Mouse (Mus musculus) megakaryocyte progenitor cell, adult 5-6 weeks (primary cell): ENCODE measurements around the gene Zfp108. TPM values are rescaled to one million over a fixed set of nuclear protein-coding genes. Genes with fewer than 3 reads are reported as not detected.
"Not testable (repeated sequence)": the region's sequence is repeated elsewhere in the genome, so short reads cannot be mapped to it uniquely, and the experiment has no call there.

Source experiments
- ATAC-seq: replicated peaks from 2 replicates; pipeline ENCODE4 v1.8.0; 2016; ENCODE audit warnings: mild to moderate bottlenecking, moderate TSS enrichment, inconsistent platforms; ENCODE audit not compliant: poor library complexity
- total RNA-seq, 2 experiments: library from RNA; stranded (forward) in 1 of 2; stranded (reverse) in 1 of 2; fragments of 157-497, 149-512 nt in 1 of 2; fragments of 200-1000 nt in 1 of 2; gene quantifications; 2 replicates each; pipeline versions ENCODE4 v1.2.3 to v1.2.4; 2015 to 2017

Gene Zfp108
- total RNA-seq (2015) = 1.2 and 2.1 TPM in 2 replicates
- 1.5 and 2.3 TPM in 2 replicates for total RNA-seq (2017)

- ATAC-seq = peak; percentile 96
These were observed at the start of gene Zfp108 for GRCm38 (mm10) chr7:24254633-24255474. Gene Zfp108, plus strand, starts transcription at chr7:24254794.

GRCm38 (mm10) chr7:24207488-24208261 lies 46.9 kb upstream of the Zfp108 start:
- peak; percentile 98 for ATAC-seq

GRCm38 (mm10) chr7:24208282-24208886 lies 46.2 kb upstream of the Zfp108 start:
- no peak for ATAC-seq

- ATAC-seq = no peak
These were observed 44.3 kb upstream of the Zfp108 start for GRCm38 (mm10) chr7:24210296-24210695.

GRCm38 (mm10) chr7:24211343-24211742 lies 43.3 kb upstream of the Zfp108 start, which contains the start of gene Zfp111:
Gene Zfp111, minus strand, starts transcription at chr7:24211443.
- ATAC-seq = no peak

GRCm38 (mm10) chr7:24237040-24237791 lies 17.4 kb upstream of the Zfp108 start, which contains the start of gene Zfp109:
Gene Zfp109, minus strand, starts transcription at chr7:24237560.
- peak; percentile 96 for ATAC-seq

GRCm38 (mm10) chr7:24253779-24254615 lies 597 bp upstream of the Zfp108 start:
- no peak for ATAC-seq

GRCm38 (mm10) chr7:24259306-24259999 lies 4.9 kb downstream of the Zfp108 start:
- no peak for ATAC-seq

- ATAC-seq = no peak
These were observed 5.4 kb downstream of the Zfp108 start for GRCm38 (mm10) chr7:24260000-24260312.

GRCm38 (mm10) chr7:24268176-24269155 lies 13.9 kb downstream of the Zfp108 start:
- no peak for ATAC-seq

GRCm38 (mm10) chr7:24269256-24269655 lies 14.7 kb downstream of the Zfp108 start:
- ATAC-seq = no peak

GRCm38 (mm10) chr7:24269667-24270287 lies 15.2 kb downstream of the Zfp108 start:
- ATAC-seq = no peak

- peak; percentile 97 for ATAC-seq
These were observed 15.7 kb downstream of the Zfp108 start, which contains the start of gene Zfp93 for GRCm38 (mm10) chr7:24270288-24270672. Gene Zfp93, plus strand, starts transcription at chr7:24270420.

GRCm38 (mm10) chr7:24271191-24271590 lies 16.6 kb downstream of the Zfp108 start:
- no peak for ATAC-seq

- no peak for ATAC-seq
These were observed 19.9 kb downstream of the Zfp108 start for GRCm38 (mm10) chr7:24274456-24274855.

- ATAC-seq = not testable (repeated sequence)
These were observed 24.2 kb downstream of the Zfp108 start for GRCm38 (mm10) chr7:24278771-24279170.

- no peak for ATAC-seq
These were observed 25.6 kb downstream of the Zfp108 start for GRCm38 (mm10) chr7:24280031-24280857.
